Mouse (Mus musculus) liver, postnatal 0 days (tissue): Measurements from ENCODE around the gene Pknox1.

ENCODE experiments used
- CTCF ChIP-seq: sonication (generic); IDR thresholded peaks from 2 replicates; pipeline ENCODE4 v1.5.1; 2016; ENCODE audit warnings: antibody characterized with exemption, low read depth
- EP300 ChIP-seq: IDR thresholded peaks from 2 replicates; pipeline ENCODE4 v1.6.1; 2016; ENCODE audit warnings: antibody characterized with exemption, low read depth, mild to moderate bottlenecking

DNA sequence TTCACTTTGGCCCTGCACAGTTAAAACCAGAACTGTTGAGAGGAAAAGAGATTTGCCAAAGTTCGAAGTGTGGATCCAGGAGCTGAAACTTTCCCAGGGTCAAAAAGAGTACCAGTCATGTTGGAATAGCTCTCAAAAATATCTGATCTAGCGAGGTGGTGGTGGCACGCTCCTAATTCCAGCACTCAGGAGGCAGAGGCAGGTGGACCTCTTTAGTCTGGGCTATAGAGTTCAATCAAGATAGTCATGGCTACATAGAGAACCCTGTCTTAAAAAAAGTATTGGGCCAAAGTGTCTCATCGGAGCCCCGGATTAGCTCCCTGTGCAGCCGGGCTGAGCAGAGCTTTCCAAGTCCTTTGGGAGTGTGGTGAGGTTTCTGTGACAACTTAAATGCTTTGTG lies 1.7 kb downstream of the Pknox1 start:
- TF ChIP-seq CTCF (no peak), EP300 (no peak)
